Mouse (Mus musculus): ENCODE measurements around the gene Gm3402.
"Not testable (repeated sequence)": the region's sequence is repeated elsewhere in the genome, so short reads cannot be mapped to it uniquely, and the experiment has no call there.

Gm3402 gene

DNA sequence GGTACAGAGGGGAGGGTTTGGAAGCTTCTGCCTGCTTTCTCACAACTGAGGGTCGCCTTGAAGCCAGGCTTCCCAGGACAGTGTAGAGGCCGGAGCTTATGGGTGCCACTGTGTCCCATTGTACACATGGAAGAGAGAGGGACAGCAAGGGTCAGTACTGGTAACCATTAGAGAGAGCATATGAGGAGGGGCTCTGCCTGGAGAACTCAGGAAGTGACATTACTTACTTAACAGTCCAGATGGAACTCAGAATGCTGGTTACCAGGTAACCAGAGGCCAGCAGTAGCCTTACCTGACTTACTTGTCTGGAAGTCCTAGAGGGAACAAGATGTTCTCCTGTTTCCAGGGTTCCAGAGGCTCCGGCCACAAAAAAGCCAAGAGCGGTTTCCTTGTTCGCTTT lies at the start of gene Gm3402:
Gene Gm3402, plus strand, starts transcription at position 301 of the 400 bp plus-strand sequence.
- DNase-seq (ENCODE audit: low read depth in 1 of 2, low spot score in 2 of 2) = not testable (repeated sequence)

DNA sequence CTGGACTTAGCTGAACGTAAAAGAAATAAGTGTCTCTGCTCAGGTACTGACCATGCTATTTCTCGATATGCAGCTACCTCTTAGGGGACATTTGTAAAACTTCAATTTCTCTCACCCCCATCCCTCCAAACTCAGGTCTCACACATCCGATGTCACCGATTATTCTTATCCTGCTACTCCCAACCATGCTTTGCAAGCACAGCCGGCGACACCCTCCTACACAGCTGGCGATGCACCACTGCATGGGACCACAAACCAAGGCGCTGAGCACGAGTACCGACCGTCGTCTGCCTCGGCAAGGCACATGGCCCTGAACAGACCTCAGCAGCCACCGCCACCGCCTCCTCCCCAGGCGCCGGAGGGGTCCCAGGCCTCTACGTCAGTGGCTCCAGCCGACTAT lies 47.3 kb upstream of the Gm3402 start:
- DNase-seq (ENCODE audit: low read depth in 1 of 2, low spot score in 2 of 2) = no peak

DNA sequence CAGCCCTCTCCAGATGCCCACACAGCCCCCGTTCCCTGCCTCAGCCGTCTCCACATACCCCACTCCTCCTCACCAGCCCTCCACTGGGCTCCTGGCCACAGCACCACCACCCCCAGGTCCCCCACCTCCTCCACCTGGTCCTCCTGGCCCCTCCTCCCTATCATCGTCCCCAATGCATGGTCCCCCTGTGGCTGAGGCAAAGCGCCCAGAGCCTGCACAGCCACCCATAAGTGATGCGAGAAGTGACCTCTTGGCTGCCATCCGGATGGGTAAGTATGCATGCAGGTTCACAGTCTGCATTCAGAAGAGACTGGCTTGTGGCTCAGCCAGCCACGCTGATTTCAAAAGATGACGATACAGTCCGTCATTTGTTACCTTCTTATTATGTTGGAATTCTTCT lies 45.6 kb upstream of the Gm3402 start:
- no peak for DNase-seq (ENCODE audit: low read depth in 1 of 2, low spot score in 2 of 2)

DNA sequence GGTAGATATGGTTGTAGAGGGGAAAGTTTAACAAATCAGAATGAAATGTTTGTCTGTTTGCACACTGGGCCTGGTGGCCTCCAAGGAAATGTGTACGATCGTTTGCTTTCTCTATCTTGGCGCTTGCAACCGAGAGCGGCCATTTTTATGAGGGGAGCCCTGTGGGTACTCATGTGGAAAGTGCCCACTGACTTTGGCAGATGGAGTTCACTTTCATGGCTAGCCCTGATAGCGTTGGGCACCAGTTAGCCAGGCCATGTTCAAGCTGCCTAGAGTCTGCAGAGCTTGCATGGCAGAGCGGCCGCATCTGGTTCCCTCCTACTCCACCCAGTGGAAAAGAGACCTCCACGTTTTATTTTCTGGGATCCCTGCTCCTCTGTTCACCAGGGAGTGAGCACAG lies 43.1 kb upstream of the Gm3402 start:
- DNase-seq (ENCODE audit: low read depth in 1 of 2, low spot score in 2 of 2) = no peak

DNA sequence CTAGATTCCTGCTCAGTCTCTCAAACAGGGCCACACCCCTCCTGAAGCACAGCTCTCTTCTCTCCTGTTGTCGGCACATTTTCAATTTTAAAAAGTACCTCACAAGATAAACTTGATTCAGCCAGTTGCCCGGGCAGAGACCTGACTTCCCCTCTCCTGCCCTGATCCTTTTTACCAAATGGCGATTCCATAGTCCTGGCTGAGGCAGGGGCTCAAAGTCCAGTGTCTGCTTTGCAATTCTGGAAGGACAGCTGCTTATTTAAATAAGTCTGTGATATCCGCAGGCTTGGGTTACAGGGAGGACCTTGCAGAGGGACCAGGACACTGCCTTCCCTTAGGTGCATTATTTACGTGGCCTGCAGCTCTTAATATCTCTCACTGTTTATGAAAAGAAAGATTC lies 42.6 kb upstream of the Gm3402 start:
- DNase-seq (ENCODE audit: low read depth in 1 of 2, low spot score in 2 of 2) = no peak

DNA sequence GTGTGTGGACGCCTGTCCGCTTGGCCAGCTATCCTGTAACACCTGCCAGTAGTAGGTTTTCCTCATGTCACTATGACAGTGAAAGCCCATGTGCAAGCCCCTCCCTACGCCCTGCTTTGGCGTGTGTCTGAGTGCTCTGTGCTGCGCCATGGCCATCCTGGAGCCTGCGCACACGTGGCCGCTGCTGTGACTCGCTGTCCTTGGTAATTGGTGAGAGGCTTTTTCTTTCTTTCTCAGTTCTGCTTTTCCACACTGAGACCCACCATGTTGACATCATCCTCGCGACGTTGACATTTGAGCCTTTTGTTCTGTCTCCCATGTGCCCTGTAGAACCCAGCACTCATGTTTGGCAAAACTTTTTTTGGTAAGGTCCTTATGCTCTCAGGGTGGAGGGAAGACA lies 42.1 kb upstream of the Gm3402 start:
- no peak for DNase-seq (ENCODE audit: low read depth in 1 of 2, low spot score in 2 of 2)

DNA sequence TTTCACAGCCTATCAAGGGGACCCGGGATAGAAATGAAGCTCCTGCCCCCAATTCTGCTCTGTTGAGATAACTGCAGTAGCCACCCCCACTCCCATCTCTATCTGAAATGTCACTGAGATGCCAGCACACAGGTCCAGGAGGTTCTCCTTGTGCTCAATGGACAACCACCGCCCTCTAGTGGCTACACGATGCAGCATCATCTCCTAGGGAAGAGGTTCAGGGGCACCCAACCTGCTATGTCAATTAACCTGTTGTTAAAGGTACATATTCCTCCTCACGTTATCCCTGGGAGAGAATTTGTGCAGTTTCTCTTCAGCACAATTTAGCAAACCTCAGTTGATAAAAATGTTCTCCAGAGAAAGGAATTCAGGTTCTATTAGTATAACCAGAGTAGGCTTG lies 34.4 kb upstream of the Gm3402 start:
- DNase-seq (ENCODE audit: low read depth in 1 of 2, low spot score in 2 of 2) = not testable (repeated sequence)

DNA sequence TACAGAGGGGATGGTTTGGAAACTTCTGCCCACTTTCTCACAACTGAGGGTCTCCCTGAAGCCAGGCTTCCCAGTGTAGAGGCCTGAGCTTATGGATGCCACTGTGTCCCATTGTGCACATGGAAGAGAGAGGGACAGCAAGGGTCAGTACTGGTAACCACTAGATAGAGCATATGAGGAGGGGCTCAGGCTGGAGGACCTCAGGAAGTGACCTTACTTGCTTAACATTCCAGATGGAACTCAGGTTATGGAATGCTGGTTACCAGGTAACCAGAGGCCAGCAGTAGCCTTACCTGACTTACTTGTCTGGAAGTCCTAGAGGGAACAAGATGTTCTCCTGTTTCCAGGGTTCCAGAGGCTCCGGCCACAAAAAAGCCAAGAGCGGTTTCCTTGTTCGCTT lies 32.3 kb upstream of the Gm3402 start, which contains the start of gene Gm6408:
Gene Gm6408, plus strand, starts transcription at position 301 of the 400 bp plus-strand sequence.
- not testable (repeated sequence) for DNase-seq (ENCODE audit: low read depth in 1 of 2, low spot score in 2 of 2)

DNA sequence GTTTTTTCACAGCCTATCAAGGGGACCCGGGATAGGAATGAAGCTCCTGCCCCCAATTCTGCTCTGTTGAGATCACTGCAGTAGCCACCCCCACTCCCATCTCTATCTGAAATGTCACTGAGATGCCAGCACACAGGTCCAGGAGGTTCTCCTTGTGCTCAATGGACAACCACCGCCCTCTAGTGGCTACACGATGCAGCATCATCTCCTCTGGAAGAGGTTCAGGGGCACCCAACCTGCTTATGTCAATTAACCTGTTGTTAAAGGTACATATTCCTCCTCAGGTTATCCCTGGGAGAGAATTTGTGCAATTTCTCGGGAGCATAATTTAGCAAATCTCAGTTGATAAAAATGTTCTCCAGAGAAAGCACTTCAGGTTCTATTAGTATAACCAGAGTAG lies 25.0 kb upstream of the Gm3402 start:
- not testable (repeated sequence) for DNase-seq (ENCODE audit: low read depth in 1 of 2, low spot score in 2 of 2)

DNA sequence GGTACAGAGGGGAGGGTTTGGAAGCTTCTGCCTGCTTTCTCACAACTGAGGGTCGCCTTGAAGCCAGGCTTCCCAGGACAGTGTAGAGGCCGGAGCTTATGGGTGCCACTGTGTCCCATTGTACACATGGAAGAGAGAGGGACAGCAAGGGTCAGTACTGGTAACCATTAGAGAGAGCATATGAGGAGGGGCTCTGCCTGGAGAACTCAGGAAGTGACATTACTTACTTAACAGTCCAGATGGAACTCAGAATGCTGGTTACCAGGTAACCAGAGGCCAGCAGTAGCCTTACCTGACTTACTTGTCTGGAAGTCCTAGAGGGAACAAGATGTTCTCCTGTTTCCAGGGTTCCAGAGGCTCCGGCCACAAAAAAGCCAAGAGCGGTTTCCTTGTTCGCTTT lies 22.9 kb upstream of the Gm3402 start, which contains the start of gene Gm6370:
Gene Gm6370, plus strand, starts transcription at position 301 of the 400 bp plus-strand sequence.
- not testable (repeated sequence) for DNase-seq (ENCODE audit: low read depth in 1 of 2, low spot score in 2 of 2)

DNA sequence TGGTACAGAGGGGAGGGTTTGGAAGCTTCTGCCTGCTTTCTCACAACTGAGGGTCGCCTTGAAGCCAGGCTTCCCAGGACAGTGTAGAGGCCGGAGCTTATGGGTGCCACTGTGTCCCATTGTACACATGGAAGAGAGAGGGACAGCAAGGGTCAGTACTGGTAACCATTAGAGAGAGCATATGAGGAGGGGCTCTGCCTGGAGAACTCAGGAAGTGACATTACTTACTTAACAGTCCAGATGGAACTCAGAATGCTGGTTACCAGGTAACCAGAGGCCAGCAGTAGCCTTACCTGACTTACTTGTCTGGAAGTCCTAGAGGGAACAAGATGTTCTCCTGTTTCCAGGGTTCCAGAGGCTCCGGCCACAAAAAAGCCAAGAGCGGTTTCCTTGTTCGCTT lies 11.8 kb upstream of the Gm3402 start, which contains the start of gene 4930449I24Rik:
Gene 4930449I24Rik, plus strand, starts transcription at position 301 of the 400 bp plus-strand sequence.
- not testable (repeated sequence) for DNase-seq (ENCODE audit: low read depth in 1 of 2, low spot score in 2 of 2)

DNA sequence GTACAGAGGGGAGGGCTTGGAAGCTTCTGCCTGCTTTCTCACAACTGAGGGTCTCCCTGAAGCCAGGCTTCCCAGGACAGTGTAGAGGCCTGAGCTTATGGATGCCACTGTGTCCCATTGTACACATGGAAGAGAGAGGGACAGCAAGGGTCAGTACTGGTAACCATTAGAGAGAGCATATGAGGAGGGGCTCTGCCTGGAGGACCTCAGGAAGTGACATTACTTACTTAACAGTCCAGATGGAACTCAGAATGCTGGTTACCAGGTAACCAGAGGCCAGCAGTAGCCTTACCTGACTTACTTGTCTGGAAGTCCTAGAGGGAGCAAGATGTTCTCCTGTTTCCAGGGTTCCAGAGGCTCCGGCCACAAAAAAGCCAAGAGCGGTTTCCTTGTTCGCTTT lies 11.6 kb downstream of the Gm3402 start, which contains the start of gene Gm3404:
Gene Gm3404, plus strand, starts transcription at position 301 of the 400 bp plus-strand sequence.
- DNase-seq (ENCODE audit: low read depth in 1 of 2, low spot score in 2 of 2) = not testable (repeated sequence)

DNA sequence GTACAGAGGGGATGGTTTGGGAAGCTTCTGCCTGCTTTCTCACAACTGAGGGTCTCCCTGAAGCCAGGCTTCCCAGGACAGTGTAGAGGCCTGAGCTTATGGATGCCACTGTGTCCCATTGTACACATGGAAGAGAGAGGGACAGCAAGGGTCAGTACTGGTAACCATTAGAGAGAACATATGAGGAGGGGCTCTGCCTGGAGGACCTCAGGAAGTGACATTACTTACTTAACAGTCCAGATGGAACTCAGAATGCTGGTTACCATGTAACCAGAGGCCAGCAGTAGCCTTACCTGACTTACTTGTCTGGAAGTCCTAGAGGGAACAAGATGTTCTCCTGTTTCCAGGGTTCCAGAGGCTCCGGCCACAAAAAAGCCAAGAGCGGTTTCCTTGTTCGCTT lies 23.4 kb downstream of the Gm3402 start, which contains the start of gene Gm3409:
Gene Gm3409, plus strand, starts transcription at position 301 of the 400 bp plus-strand sequence.
- not testable (repeated sequence) for DNase-seq (ENCODE audit: low read depth in 1 of 2, low spot score in 2 of 2)

DNA sequence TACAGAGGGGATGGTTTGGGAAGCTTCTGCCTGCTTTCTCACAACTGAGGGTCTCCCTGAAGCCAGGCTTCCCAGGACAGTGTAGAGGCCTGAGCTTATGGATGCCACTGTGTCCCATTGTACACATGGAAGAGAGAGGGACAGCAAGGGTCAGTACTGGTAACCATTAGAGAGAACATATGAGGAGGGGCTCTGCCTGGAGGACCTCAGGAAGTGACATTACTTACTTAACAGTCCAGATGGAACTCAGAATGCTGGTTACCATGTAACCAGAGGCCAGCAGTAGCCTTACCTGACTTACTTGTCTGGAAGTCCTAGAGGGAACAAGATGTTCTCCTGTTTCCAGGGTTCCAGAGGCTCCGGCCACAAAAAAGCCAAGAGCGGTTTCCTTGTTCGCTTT lies 41.9 kb downstream of the Gm3402 start, which contains the start of gene Gm3415:
Gene Gm3415, plus strand, starts transcription at position 301 of the 400 bp plus-strand sequence.
- DNase-seq (ENCODE audit: low read depth in 1 of 2, low spot score in 2 of 2) = not testable (repeated sequence)

DNA sequence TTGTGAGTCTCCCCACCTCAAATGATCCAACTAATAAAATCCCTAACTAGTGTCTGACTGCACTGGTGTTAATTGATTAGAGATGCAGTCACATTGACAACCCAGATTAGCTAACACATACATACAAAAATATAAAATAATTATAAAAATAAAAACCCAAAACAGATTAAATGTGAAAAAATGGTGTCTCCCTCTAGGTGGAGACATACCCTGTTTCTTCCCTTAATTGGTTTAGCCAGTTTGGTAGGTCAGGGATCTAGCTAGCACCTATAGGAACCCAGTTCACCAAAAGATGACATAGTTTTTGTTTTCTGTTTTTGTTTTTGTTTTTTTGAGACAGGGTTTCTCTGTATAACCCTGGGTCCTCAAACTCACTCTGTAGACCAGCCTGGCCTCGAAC lies 50.3 kb downstream of the Gm3402 start:
- no peak for DNase-seq (ENCODE audit: low read depth in 1 of 2, low spot score in 2 of 2)
